Mouse (Mus musculus): ENCODE results near the gene H2-DMb2.

DNA sequence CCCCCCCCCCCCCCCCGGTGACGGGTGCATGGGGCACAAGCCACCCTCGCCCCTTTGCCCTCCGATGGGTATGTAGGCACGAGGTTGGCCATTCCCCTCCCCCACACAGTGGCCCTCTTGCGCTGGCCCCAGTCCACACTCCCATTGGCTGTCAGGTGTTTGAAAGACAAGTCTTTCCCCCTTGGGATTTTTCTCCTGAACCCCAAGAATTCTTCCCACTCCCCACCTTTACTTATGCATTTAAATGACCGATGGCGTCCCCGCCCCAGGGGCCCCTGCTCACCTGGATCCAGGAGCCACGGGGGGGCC lies 21.3 kb upstream of the H2-DMb2 start:
- no peak for TF ChIP-seq CTCF (IDR thresholded peaks at IDR 0.05; ENCODE audit: low read depth, low read length)
- TF ChIP-seq EP300 (IDR thresholded peaks at IDR 0.05; ENCODE audit: insufficient read depth, low read depth, low read length) = no peak
- TF ChIP-seq POLR2A (IDR thresholded peaks at IDR 0.05; ENCODE audit: insufficient read depth, low read length) = no peak

Data from ES-Bruce4 (cell line).